Mouse (Mus musculus) embryo, embryonic 9.5 days (tissue): ENCODE data around the gene Ctsl.

Source experiments
- DNase-seq: peaks from one replicate; pipeline ENCODE4 v3.0.0-alpha.2; 2017; ENCODE audit errors: extremely low spot score

Gene Ctsl

DNA sequence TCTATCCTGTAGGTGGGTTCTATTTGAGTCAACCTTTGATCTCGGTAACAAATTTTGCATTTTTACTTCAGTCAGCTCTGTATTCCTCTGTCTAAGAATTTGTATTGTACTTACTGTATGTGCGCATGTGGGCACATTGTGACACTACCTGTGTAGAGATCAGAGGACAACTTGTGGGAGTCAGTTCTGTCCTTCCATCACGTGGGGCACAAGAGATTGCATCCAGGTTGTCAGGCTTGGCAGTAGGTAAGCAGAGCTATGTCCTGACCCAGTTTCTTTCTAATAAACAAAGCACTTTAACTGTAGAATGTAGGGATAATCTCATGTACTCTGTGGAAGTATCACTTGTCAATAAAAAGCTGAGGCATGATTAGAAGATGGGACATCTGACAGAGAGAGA, 56.6 kb downstream of the Ctsl start:
- no peak for DNase-seq

DNA sequence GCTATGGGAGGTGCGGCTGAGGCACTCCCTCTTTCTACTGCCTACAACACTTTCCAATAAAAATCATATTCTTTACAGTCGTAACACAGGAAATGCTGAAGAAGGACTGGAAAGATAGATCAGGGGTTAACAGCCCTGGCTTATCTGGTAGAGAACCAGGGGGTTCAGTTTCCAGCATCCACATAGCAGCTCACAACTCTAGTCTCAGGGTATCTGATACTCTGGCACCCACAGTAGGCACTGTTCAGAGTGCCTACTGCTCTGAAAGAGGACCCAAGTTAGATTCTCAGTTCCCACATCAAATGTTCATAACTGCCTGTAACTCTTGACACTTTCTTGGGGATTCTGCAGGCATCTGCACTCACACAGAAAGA, 57.8 kb downstream of the Ctsl start:
- DNase-seq = no peak

DNA sequence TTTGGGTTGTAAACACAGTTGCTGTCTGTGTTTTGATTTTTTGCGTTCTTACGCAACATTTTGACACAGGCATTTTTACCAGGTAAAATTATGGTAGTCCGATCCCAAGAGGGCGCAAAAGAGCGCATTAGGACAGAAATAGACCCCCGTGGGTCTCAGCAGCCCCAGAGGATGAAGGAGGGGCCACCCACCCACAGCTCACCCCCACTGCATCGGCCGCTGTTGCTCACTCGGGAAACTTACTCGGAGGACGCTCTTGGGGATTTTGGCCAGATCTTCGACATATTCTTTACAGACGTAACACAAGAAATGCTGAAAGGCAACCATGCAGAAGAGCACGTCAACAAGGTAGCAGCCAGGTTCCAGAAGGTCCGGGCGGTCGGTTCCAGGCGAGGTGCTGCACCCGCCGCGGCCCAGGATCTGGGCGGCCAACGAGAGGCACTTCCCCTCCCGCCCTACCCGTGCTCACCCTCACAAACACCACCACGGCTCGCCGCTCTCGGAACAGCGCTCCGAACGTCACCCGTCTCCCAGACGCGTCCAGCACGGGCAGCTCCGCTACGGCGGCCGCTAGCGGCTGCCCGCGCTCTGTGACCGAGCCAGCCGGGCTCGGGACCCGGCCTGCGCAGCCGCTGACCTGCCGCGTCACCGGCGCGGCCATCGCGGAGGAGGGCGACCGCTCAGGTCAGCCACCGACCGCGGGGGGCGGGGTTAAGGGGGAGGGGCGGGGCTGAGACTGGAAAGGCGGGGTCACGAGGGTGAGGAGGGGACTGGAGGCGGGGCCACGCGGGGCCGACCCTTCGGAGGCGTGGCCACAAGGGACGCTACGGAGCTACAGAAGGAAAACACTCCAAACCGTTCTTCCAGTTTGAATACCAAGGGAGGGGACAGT, 58.4 kb downstream of the Ctsl start, which contains the start of gene Aaed1:
Aaed1 (minus strand) TSS at position 687 of the 892 bp plus-strand sequence.
- peak; percentile 99 for DNase-seq

- DNase-seq = no peak
Measured at GRCm38 (mm10) chr13:64311266-64311665, 59.4 kb downstream of the Ctsl start.

DNA sequence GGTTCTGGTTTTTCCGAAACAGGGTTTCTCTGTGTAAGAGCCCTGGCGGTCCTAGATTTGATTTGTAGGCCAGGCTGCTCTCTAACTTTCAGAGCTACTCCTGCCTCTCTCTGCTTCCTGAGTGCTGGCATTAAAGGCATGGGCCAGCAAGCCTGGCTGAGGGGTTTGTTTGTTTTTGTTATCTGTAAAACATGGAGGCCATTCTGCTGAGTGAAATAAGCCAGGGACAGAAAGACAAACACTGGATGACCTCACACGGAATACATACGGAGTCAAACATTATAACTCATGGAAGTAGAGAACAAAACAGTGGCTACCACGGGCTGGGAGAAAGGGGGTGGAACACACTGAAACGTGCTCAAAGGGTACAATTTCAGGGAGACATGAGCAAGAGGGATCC, 60.1 kb downstream of the Ctsl start:
- DNase-seq = no peak

- DNase-seq = no peak
Measured at GRCm38 (mm10) chr13:64309842-64310241, 60.8 kb downstream of the Ctsl start.
